25 mouse cellular contexts compared by ENCODE assay signal in genomic region chr8:72324036-72324706, GRCm38 (mm10). TPM values are rescaled to one million over a fixed set of nuclear protein-coding genes. Genes with fewer than 3 reads are reported as not detected.
A peak's percentile ranks its signal among the peaks of the same experiment; 100 is the strongest.
DNase-seq lines count a peak whose midpoint lies in the region; ATAC-seq and TF ChIP-seq lines count a peak whose summit lies in the region.
"Had no signal": no experiment of that assay in that cellular context is flagged by ENCODE, and none has a peak within 500 bp of the region (broad histone marks: within the 10 kb centered on the region; RNA-seq: fewer than 3 reads in every experiment).

No protein-coding gene starts in this region.

- no peak overlapping the region for H3K4me2 ChIP-seq in neural tube, embryonic 15.5 days
- no peak overlapping the region for H3K4me2 ChIP-seq in liver, postnatal 0 days (ENCODE audit: low read depth, low read length)
- H3K4me2 ChIP-seq: embryonic facial prominence, embryonic 15.5 days; forebrain, embryonic 15.5 days; heart, embryonic 11.5 days; hindbrain, embryonic 15.5 days; intestine, embryonic 15.5 days; limb, embryonic 12.5 days; liver, embryonic 11.5 days; lung, embryonic 14.5 days; midbrain, embryonic 13.5 days; stomach, embryonic 15.5 days had no signal

- WGBS in lung, adult 2 months, result 61% methylated on average over 10 of the region's 10 CpGs
- 83% methylated on average over 10 of the region's 10 CpGs for WGBS in neural tube, embryonic 15.5 days
- 78% methylated on average over 10 of the region's 10 CpGs for WGBS in liver, postnatal 0 days (ENCODE audit: insufficient replicate concordance)

- no peak overlapping the region for H3K27ac ChIP-seq in neural tube, embryonic 15.5 days (replicated peaks)
- H3K27ac ChIP-seq in liver, postnatal 0 days (ENCODE audit: low read depth), result no peak overlapping the region
- H3K27ac ChIP-seq: embryonic facial prominence, embryonic 15.5 days; forebrain, embryonic 15.5 days; hindbrain, embryonic 15.5 days; intestine, embryonic 15.5 days; limb, embryonic 12.5 days; midbrain, embryonic 13.5 days; stomach, embryonic 15.5 days had no signal

- H3K4me3 ChIP-seq in lung, adult 2 months (replicated peaks; ENCODE audit: extremely low read depth, low read depth, low read length), result no peak overlapping the region
- 0 out of 2 replicates have a peak overlapping the region, but pooled peaks have one; percentile 7 for H3K4me3 ChIP-seq in E14TG2a.4 (replicated peaks; ENCODE audit: low read length)
- H3K4me3 ChIP-seq in neural tube, embryonic 15.5 days (replicated peaks), result no peak overlapping the region
- no peak overlapping the region for H3K4me3 ChIP-seq in liver, postnatal 0 days (ENCODE audit: low read depth, low read length)
- H3K4me3 ChIP-seq: embryonic facial prominence, embryonic 15.5 days; forebrain, embryonic 15.5 days; hindbrain, embryonic 15.5 days; intestine, embryonic 15.5 days; limb, embryonic 12.5 days; midbrain, embryonic 13.5 days; stomach, embryonic 15.5 days had no signal

- no peaks in the 10 kb centered on the region for H3K9me3 ChIP-seq in E14TG2a.4 (ENCODE audit: low read length)
- H3K9me3 ChIP-seq in neural tube, embryonic 15.5 days (replicated peaks), result no peaks in the 10 kb centered on the region
- no peaks in the 10 kb centered on the region for H3K9me3 ChIP-seq in liver, postnatal 0 days (ENCODE audit: low read length)
- H3K9me3 ChIP-seq: embryonic facial prominence, embryonic 15.5 days; forebrain, embryonic 15.5 days; hindbrain, embryonic 15.5 days; intestine, embryonic 15.5 days; limb, embryonic 12.5 days; midbrain, embryonic 13.5 days; stomach, embryonic 15.5 days had no signal

- peak; percentile 96 for DNase-seq in heart, adult 11 months
- DNase-seq in heart, postnatal 14 days, result no peak
- DNase-seq in lung, adult 2 months, result no peak
- DNase-seq in lung, postnatal 10 days, result no peak
- DNase-seq in naive thymus-derived CD4-positive, alpha-beta T cell, adult 2 months (ENCODE audit: low read depth), result peak; percentile 60
- no peak for DNase-seq in liver, postnatal 0 days
- DNase-seq: adrenal gland, postnatal 14 days; cerebellum, adult 8-10 months; gastrocnemius, postnatal 36 days; kidney, adult 8-10 months; lung, embryonic 14.5 days; right cerebral cortex, postnatal 25 days; spleen, adult 18-20 months; thymus, postnatal 25 days had no signal

- intact Hi-C loops in heart, postnatal 14 days (cut with DNase I), result loop anchor here (2.0 kb wide), 1 partner anchor 43 kb away; no protein-coding TSS in a partner anchor

- H3K9ac ChIP-seq in neural tube, embryonic 15.5 days (replicated peaks), result no peak overlapping the region
- H3K9ac ChIP-seq in liver, postnatal 0 days (replicated peaks), result no peak overlapping the region
- H3K9ac ChIP-seq: embryonic facial prominence, embryonic 15.5 days; forebrain, embryonic 15.5 days; hindbrain, embryonic 15.5 days; intestine, embryonic 15.5 days; limb, embryonic 12.5 days; lung, embryonic 14.5 days; midbrain, embryonic 13.5 days; stomach, embryonic 15.5 days had no signal

- H3K36me3 ChIP-seq in E14TG2a.4 (ENCODE audit: insufficient read depth, low read length), result peaks cover 52% of the 10 kb centered on the region
- H3K36me3 ChIP-seq in neural tube, embryonic 15.5 days, result no peaks in the 10 kb centered on the region
- H3K36me3 ChIP-seq in liver, postnatal 0 days (replicated peaks; ENCODE audit: insufficient read depth, low read length), result peaks cover 15% of the 10 kb centered on the region
- H3K36me3 ChIP-seq: embryonic facial prominence, embryonic 15.5 days; forebrain, embryonic 15.5 days; hindbrain, embryonic 15.5 days; intestine, embryonic 15.5 days; limb, embryonic 12.5 days; midbrain, embryonic 13.5 days; stomach, embryonic 15.5 days had no signal

- H3K4me1 ChIP-seq in lung, adult 2 months (ENCODE audit: control insufficient read depth, insufficient read depth, low read length), result peaks cover 11% of the 10 kb centered on the region
- peaks cover 66% of the 10 kb centered on the region for H3K4me1 ChIP-seq in E14TG2a.4 (replicated peaks; ENCODE audit: low read depth, low read length)
- peaks cover 12% of the 10 kb centered on the region for H3K4me1 ChIP-seq in neural tube, embryonic 15.5 days
- H3K4me1 ChIP-seq in liver, postnatal 0 days (ENCODE audit: insufficient read depth), result peaks cover 13% of the 10 kb centered on the region; the same call in 1 of the 2 replicates

- H3K27me3 ChIP-seq in E14TG2a.4 (ENCODE audit: insufficient read depth, low read length), result no peaks in the 10 kb centered on the region
- peaks cover 40% of the 10 kb centered on the region for H3K27me3 ChIP-seq in neural tube, embryonic 15.5 days (replicated peaks)
- peaks cover 17% of the 10 kb centered on the region for H3K27me3 ChIP-seq in liver, postnatal 0 days (ENCODE audit: insufficient read depth, low read length)

- TF ChIP-seq EP300 in liver, postnatal 0 days (IDR thresholded peaks at IDR 0.05; ENCODE audit: low read depth), result no peak

- TF ChIP-seq CTCF in lung, adult 2 months (IDR thresholded peaks at IDR 0.05; ENCODE audit: insufficient read depth, low read length), result no peak
- TF ChIP-seq CTCF in E14TG2a.4 (conservative IDR thresholded peaks at IDR 0.05; ENCODE audit: low read length), result no peak
- no peak for TF ChIP-seq CTCF in liver, postnatal 0 days (IDR thresholded peaks at IDR 0.05; ENCODE audit: low read depth)

- ATAC-seq in neural tube, embryonic 15.5 days (ENCODE audit: low FRiP score), result no peak
- no peak for ATAC-seq in liver, postnatal 0 days
- ATAC-seq: forebrain, embryonic 15.5 days; intestine, embryonic 15.5 days; midbrain, embryonic 13.5 days had no signal

- TF ChIP-seq POLR2A in lung, adult 2 months (IDR thresholded peaks at IDR 0.05; ENCODE audit: borderline replicate concordance, extremely low read depth, low read depth, low read length), result peak; percentile 28; the same call in 1 of the 2 replicates

RNA-seq across cellular contexts. Expression of gene Klf2, which starts 5.3 kb away (rescaled TPM):
- total RNA-seq in heart, postnatal 14 days (2021), result 100 to 1,000 TPM; 113 to 115 TPM
- polyA plus RNA-seq in lung, adult 2 months (2012; rRNA removed), result 144 and 340 TPM in 2 replicates
- 6.7 and 7.9 TPM in 2 replicates for polyA plus RNA-seq in neural tube, embryonic 15.5 days (2015; fragmentation: Nextera tagmentation; extraction: Ambion mirVana)
- polyA plus RNA-seq in liver, postnatal 0 days (2015; fragmentation: Nextera tagmentation; extraction: Ambion mirVana), result 5.6 and 7.4 TPM in 2 replicates

RNA-seq across cellular contexts. Expression of gene Gm10282, which starts 19.1 kb away (rescaled TPM):
- total RNA-seq in heart, postnatal 14 days (2021), result 1 to 10 TPM; 9.7 TPM
- 0.53 and 1.8 TPM in 2 replicates for polyA plus RNA-seq in lung, adult 2 months (2012; rRNA removed)
- 10.9 and 13.0 TPM in 2 replicates for polyA plus RNA-seq in neural tube, embryonic 15.5 days (2015; fragmentation: Nextera tagmentation; extraction: Ambion mirVana)
- 6.3 and 6.4 TPM in 2 replicates for polyA plus RNA-seq in liver, postnatal 0 days (2015; fragmentation: Nextera tagmentation; extraction: Ambion mirVana)

Comparison
In these comparisons a context has a peak if more than half of its experiments do, and no peak if none do; other contexts are left out.
1. DNase-seq: peak in heart, adult 11 months (single experiment) and naive thymus-derived CD4-positive, alpha-beta T cell, adult 2 months (single experiment); none in heart, postnatal 14 days (0 of 2), lung, adult 2 months (single experiment), lung, postnatal 10 days (single experiment) and liver, postnatal 0 days (single experiment).
2. RNA of gene Klf2, which starts 5.3 kb away (polyA plus RNA-seq): 144 to 340 TPM in lung, adult 2 months; 6.7 to 7.9 TPM in neural tube, embryonic 15.5 days and 5.6 to 7.4 TPM in liver, postnatal 0 days; every median in the first group is over 10 times any median in the second.